In the genomic region with DNA sequence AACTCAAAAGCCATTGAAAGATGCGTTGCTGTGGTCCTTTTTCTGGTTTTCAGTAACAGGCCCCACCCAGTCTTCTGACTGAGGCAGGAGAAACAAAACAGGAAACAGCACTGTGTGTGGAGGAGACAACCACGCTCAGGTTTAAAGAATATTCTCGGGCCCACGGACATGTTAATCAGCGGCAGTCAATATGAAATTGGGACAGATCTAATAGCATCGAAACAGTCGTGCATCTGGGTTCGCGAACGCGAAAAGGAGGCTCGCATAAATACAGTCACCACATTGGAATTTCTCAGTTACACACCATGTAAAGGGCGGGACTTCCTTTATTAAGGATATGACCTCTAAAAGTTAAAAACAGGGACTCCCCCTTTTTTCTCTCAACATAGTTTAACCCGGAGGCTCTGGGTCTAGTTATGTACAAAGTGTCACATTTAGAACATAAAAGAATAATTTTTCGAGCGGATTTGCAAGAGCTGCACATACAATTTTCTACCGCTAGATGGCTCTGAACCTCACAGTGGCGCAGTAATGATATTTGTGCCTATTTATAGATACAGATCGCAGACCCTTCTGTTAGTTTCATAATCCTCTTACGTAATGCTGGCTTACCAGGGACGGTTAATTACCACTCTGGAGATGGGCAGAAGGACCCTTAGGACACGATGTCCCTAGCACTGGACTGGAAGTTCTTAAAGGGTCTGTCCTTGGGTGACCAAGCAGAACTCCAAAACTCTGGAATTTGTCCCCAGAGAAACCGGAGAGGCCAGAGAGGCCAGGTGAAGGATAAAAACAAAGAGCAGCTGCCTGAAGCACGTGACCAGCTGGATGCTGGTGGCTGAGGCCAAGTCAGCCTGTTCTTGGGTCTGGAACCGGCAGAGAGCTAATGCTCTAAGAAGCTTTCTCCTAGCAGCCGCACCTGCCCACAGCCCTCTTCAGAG, we compare ENCODE assay signal across 1 mouse cellular context.
TF ChIP-seq lines count a peak whose summit lies in the region.

No protein-coding gene starts in this region.

TF ChIP-seq in MEL, 35 proteins besides CTCF, POLR2A, EP300 and RAD21 (continued from another document):
- TF ChIP-seq SIN3A (IDR thresholded peaks at IDR 0.05; ENCODE audit: low read length) (peak; percentile 87), POLR2AphosphoS2 (IDR thresholded peaks at IDR 0.05; ENCODE audit: low read length) (0 out of 2 replicates have a peak, but pooled peaks have one; percentile 44), RCOR1 (IDR thresholded peaks at IDR 0.05; ENCODE audit: low read depth, low read length) (peak; percentile 48), CHD2 (IDR thresholded peaks at IDR 0.05; ENCODE audit: low read length) (no peak), GABPA (IDR thresholded peaks at IDR 0.05; ENCODE audit: low read depth, low read length) (no peak), NELFE (IDR thresholded peaks at IDR 0.05; ENCODE audit: low read depth, low read length) (peak; percentile 47; the same call in 1 of the 2 replicates), MAZ (IDR thresholded peaks at IDR 0.05; ENCODE audit: low read depth, low read length) (no peak), USF2 (IDR thresholded peaks at IDR 0.05; ENCODE audit: borderline replicate concordance in 1 of 2, insufficient read depth in 1 of 2, low read depth in 1 of 2, low read length in 2 of 2) (0 out of 4 replicates have a peak, but pooled peaks of 1 of the 2 experiments have one; percentile 36), ZNF384 (IDR thresholded peaks at IDR 0.05; ENCODE audit: low read depth, low read length) (peak; percentile 52), TCF12 (IDR thresholded peaks at IDR 0.05; ENCODE audit: low read depth, low read length) (0 out of 2 replicates have a peak, but pooled peaks have one; percentile 37), ETS1 (IDR thresholded peaks at IDR 0.05; ENCODE audit: low read depth, low read length) (peak; percentile 87), POLR2AphosphoS5 (IDR thresholded peaks at IDR 0.05; ENCODE audit: borderline replicate concordance, low read depth, low read length) (no peak)
